In genomic region chr16:77653306-77653705, GRCm38 (mm10) we compare ENCODE assay signal across 21 mouse cellular contexts. TPM values are rescaled to one million over a fixed set of nuclear protein-coding genes. Genes with fewer than 3 reads are reported as not detected.
DNase-seq lines count a peak whose midpoint lies in the region; ATAC-seq lines count a peak whose summit lies in the region.
"Had no signal": no experiment of that assay in that cellular context is flagged by ENCODE, and none has a peak within 500 bp of the region (broad histone marks: within the 10 kb centered on the region; RNA-seq: fewer than 3 reads in every experiment).

No protein-coding gene starts in this region.

- H3K9ac ChIP-seq in heart, embryonic 11.5 days (ENCODE audit: low read depth, low read length), result no peak overlapping the region
- no peak overlapping the region for H3K9ac ChIP-seq in limb, embryonic 11.5 days (ENCODE audit: low read length)
- no peak overlapping the region for H3K9ac ChIP-seq in neural tube, embryonic 15.5 days (replicated peaks)
- H3K9ac ChIP-seq: embryonic facial prominence, embryonic 15.5 days had no signal

- H3K9me3 ChIP-seq in heart, embryonic 11.5 days (replicated peaks; ENCODE audit: control insufficient read depth, low read length), result no peaks in the 10 kb centered on the region
- H3K9me3 ChIP-seq in limb, embryonic 11.5 days (ENCODE audit: control insufficient read depth, low read length), result no peaks in the 10 kb centered on the region
- no peaks in the 10 kb centered on the region for H3K9me3 ChIP-seq in limb, embryonic 10.5 days (replicated peaks)
- no peaks in the 10 kb centered on the region for H3K9me3 ChIP-seq in neural tube, embryonic 15.5 days (replicated peaks)
- H3K9me3 ChIP-seq: embryonic facial prominence, embryonic 15.5 days; heart, embryonic 10.5 days had no signal

- H3K4me1 ChIP-seq in heart, embryonic 11.5 days (ENCODE audit: control insufficient read depth, insufficient read depth, low read length), result no peaks in the 10 kb centered on the region
- H3K4me1 ChIP-seq in limb, embryonic 11.5 days (ENCODE audit: control insufficient read depth, insufficient read depth, low read length), result 0 out of 2 replicates have a peak, but pooled peaks cover 2% of the 10 kb centered on the region
- peaks cover 8% of the 10 kb centered on the region for H3K4me1 ChIP-seq in limb, embryonic 10.5 days
- peaks cover 9% of the 10 kb centered on the region for H3K4me1 ChIP-seq in neural tube, embryonic 15.5 days
- H3K4me1 ChIP-seq: embryonic facial prominence, embryonic 15.5 days; heart, embryonic 10.5 days had no signal

- no peaks in the 10 kb centered on the region for H3K27me3 ChIP-seq in heart, embryonic 11.5 days (ENCODE audit: control insufficient read depth, insufficient read depth, low read length)
- H3K27me3 ChIP-seq in limb, embryonic 11.5 days (ENCODE audit: control insufficient read depth, insufficient read depth, low read length), result no peaks in the 10 kb centered on the region
- no peaks in the 10 kb centered on the region for H3K27me3 ChIP-seq in limb, embryonic 10.5 days (ENCODE audit: low read depth, poor library complexity, severe bottlenecking)
- no peaks in the 10 kb centered on the region for H3K27me3 ChIP-seq in neural tube, embryonic 15.5 days (replicated peaks)
- H3K27me3 ChIP-seq: embryonic facial prominence, embryonic 15.5 days had no signal

- H3K4me2 ChIP-seq in heart, embryonic 11.5 days, result no peak overlapping the region
- H3K4me2 ChIP-seq in limb, embryonic 11.5 days (ENCODE audit: low read depth, severe bottlenecking), result no peak overlapping the region
- H3K4me2 ChIP-seq in neural tube, embryonic 15.5 days, result no peak overlapping the region
- H3K4me2 ChIP-seq: embryonic facial prominence, embryonic 15.5 days had no signal

- WGBS in heart, embryonic 11.5 days (ENCODE audit: insufficient replicate concordance), result 67% methylated on average over 3 of the region's 3 CpGs
- WGBS in limb, embryonic 11.5 days, result 24% methylated on average over 3 of the region's 3 CpGs
- 39% methylated on average over 3 of the region's 3 CpGs for WGBS in limb, embryonic 10.5 days
- whole genome bisulfite sequencing in neural tube, embryonic 15.5 days, result 14% methylated on average over 3 of the region's 3 CpGs

- no peak overlapping the region for H3K4me3 ChIP-seq in heart, embryonic 11.5 days (ENCODE audit: low read depth, low read length)
- H3K4me3 ChIP-seq in limb, embryonic 11.5 days (ENCODE audit: low read depth, low read length), result no peak overlapping the region
- H3K4me3 ChIP-seq in limb, embryonic 10.5 days, result no peak overlapping the region
- no peak overlapping the region for H3K4me3 ChIP-seq in neural tube, embryonic 15.5 days (replicated peaks)
- H3K4me3 ChIP-seq: embryonic facial prominence, embryonic 15.5 days; heart, embryonic 10.5 days had no signal

- no peak overlapping the region for H3K27ac ChIP-seq in heart, embryonic 11.5 days (ENCODE audit: low read depth, low read length)
- H3K27ac ChIP-seq in limb, embryonic 11.5 days (replicated peaks; ENCODE audit: low read depth, low read length), result no peak overlapping the region
- no peak overlapping the region for H3K27ac ChIP-seq in limb, embryonic 10.5 days
- no peak overlapping the region; the same call in 1 of the 2 replicates for H3K27ac ChIP-seq in neural tube, embryonic 15.5 days (replicated peaks)
- H3K27ac ChIP-seq: embryonic facial prominence, embryonic 15.5 days; heart, embryonic 10.5 days; macrophage; stomach, postnatal 0 days had no signal

- ATAC-seq in heart, embryonic 11.5 days (replicated peaks; ENCODE audit: insufficient number of reproducible peaks, low FRiP score, low TSS enrichment), result no peak
- peak; percentile 70; the same call in 1 of the 2 replicates for ATAC-seq in limb, embryonic 11.5 days (ENCODE audit: insufficient number of reproducible peaks, low FRiP score, low TSS enrichment, low read depth)
- peak; percentile 60; the same call in 1 of the 2 replicates for ATAC-seq in neural tube, embryonic 15.5 days (ENCODE audit: low FRiP score)

- DNase-seq in heart, adult 11 months, result peak; percentile 35
- no peak for DNase-seq in limb, embryonic 11.5 days (ENCODE audit: low spot score)
- no peak for DNase-seq in limb, embryonic 10.5 days (ENCODE audit: low spot score)
- DNase-seq in hindlimb bud, embryonic 11.5 days (ENCODE audit: extremely low spot score, low read depth, low spot score), result peak; percentile 56
- DNase-seq in frontal cortex, postnatal 36 days (ENCODE audit: low spot score in 2 of 2), result no peak
- DNase-seq: cerebellum, adult 11 months; cerebellum, postnatal 36 days; gastrocnemius, postnatal 25 days; kidney, adult 2 months; lung, adult 2 months; thymus, postnatal 25 days had no signal

- H3K36me3 ChIP-seq in heart, embryonic 11.5 days (ENCODE audit: control insufficient read depth, insufficient read depth, low read length), result no peaks in the 10 kb centered on the region
- no peaks in the 10 kb centered on the region for H3K36me3 ChIP-seq in limb, embryonic 11.5 days (ENCODE audit: control insufficient read depth, insufficient read depth, low read length)
- H3K36me3 ChIP-seq in limb, embryonic 10.5 days, result no peaks in the 10 kb centered on the region
- H3K36me3 ChIP-seq in neural tube, embryonic 15.5 days, result no peaks in the 10 kb centered on the region
- H3K36me3 ChIP-seq: embryonic facial prominence, embryonic 15.5 days; heart, embryonic 10.5 days had no signal

RNA-seq across cellular contexts. Expression of gene Gm11146, which starts 51.4 kb away (rescaled TPM):
- not detected in 2 replicates for polyA plus RNA-seq in heart, embryonic 11.5 days (2014; fragmentation: Nextera tagmentation; extraction: Ambion mirVana)
- polyA plus RNA-seq in limb, embryonic 11.5 days (2014; fragmentation: Nextera tagmentation; extraction: Ambion mirVana), result not detected in 2 replicates
- not detected in 2 replicates for polyA plus RNA-seq in limb, embryonic 10.5 days (2016; fragmentation: Nextera tagmentation; extraction: Ambion mirVana)
- not detected in 2 replicates for polyA plus RNA-seq in neural tube, embryonic 15.5 days (2015; fragmentation: Nextera tagmentation; extraction: Ambion mirVana)
- polyA plus RNA-seq: C2C12; embryonic facial prominence, embryonic 15.5 days; frontal cortex, adult 2 months; heart, embryonic 10.5 days; kidney, adult 2 months; liver, adult 2 months; lung, adult 2 months; macrophage; spleen, adult 2 months; stomach, postnatal 0 days had no signal

Comparison
In these comparisons a context has a peak if more than half of its experiments do, and no peak if none do; other contexts are left out.
1. DNase-seq: peak in heart, adult 11 months (single experiment) and hindlimb bud, embryonic 11.5 days (single experiment); none in limb, embryonic 11.5 days (single experiment), limb, embryonic 10.5 days (single experiment) and frontal cortex, postnatal 36 days (0 of 2).